Mouse (Mus musculus): ENCODE measurements around the gene Sac3d1. TPM values are rescaled to one million over a fixed set of nuclear protein-coding genes. Genes with fewer than 3 reads are reported as not detected.

The Sac3d1 gene
- total RNA-seq (2012; rRNA removed) (34.0 and 44.4 TPM in 2 replicates), polyA plus RNA-seq (2012; ENCODE audit: insufficient read depth in 1 of 2, insufficient read length in 2 of 2, low read depth in 1 of 2, low replicate concordance in 2 of 2, missing spikeins in 1 of 2) (10 to 100 TPM in 1 of 2 experiments, not detected in 1; 49.3 TPM)

DNA sequence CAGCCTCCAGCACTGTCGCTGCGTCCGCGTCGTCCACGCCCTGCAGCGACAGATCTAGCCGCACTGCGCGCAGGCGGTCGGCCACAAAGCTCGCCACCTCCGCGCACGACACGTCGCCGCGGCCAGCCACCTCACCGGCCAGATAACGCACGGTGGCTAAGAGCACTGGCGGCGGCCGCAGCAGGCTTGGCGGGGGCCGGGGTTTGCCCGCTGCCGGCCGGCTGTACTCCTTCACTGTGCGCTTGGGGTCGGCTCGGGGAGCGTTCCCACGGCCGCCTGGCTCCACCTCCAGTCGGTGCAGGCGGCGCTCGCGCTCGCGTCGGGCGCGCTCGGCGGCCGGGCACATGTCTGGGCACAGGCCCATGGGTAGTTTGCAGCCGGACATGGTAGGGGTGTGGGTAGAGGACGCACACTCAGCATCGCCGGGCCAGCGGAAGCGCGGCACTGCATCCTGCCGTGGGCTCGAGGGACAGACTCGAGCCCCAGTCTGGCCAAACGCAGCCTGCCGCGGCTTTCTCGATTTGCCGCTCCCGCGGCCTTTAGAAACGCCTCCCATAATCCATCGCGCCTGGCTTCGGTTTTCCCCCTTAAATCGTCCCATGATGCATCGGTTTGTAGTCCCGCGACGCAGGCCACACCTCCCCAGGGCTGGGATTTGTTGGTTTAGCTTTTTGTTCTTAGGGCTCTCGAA, at the start of gene Sac3d1:
Gene Sac3d1, minus strand, starts transcription at position 665 of the 691 bp plus-strand sequence.
- peaks cover 2 to 10% of the 10 kb centered on the region in 2 experiments; a peak in 2 of 4 replicates for H3K4me1 ChIP-seq (ENCODE audit: control insufficient read depth in 1 of 2, insufficient read depth in 2 of 2, low read length in 2 of 2)
- H3K9me3 ChIP-seq (replicated peaks; ENCODE audit: insufficient read depth, low read length), result no peaks in the 10 kb centered on the region
- peaks cover 22% of the 10 kb centered on the region for H3K79me2 ChIP-seq (ENCODE audit: control insufficient read depth, insufficient read depth, low read length, poor library complexity)
- peak; percentile 98 for DNase-seq (ENCODE audit: low read depth, low spot score)
- peak within 1 kb of the TSS; percentile 88 for H3K9ac ChIP-seq (ENCODE audit: control insufficient read depth, low read depth, low read length, poor library complexity, severe bottlenecking)
- no peaks in the 10 kb centered on the region for H3K27me3 ChIP-seq (ENCODE audit: control insufficient read depth in 1 of 2, insufficient read depth in 2 of 2, low read length in 2 of 2)
- peaks cover 0 to 10% of the 10 kb centered on the region in 2 experiments; a peak in 2 of 4 replicates for H3K36me3 ChIP-seq (ENCODE audit: control insufficient read depth in 1 of 2, insufficient read depth in 2 of 2, low read length in 2 of 2)
- peak within 1 kb of the TSS; percentile 88 for H3K27ac ChIP-seq (ENCODE audit: control insufficient read depth, low read depth, low read length)
- H3K4me3 ChIP-seq (ENCODE audit: control insufficient read depth in 1 of 2, insufficient read depth in 1 of 2, low read depth in 2 of 2, low read length in 2 of 2), result peak within 1 kb of the TSS; percentile 74 to 91
- no peak for TF ChIP-seq TAL1 (IDR thresholded peaks at IDR 0.05; ENCODE audit: low read length)
- no peak for TF ChIP-seq EP300 (IDR thresholded peaks at IDR 0.05; ENCODE audit: low read depth in 1 of 2, low read length in 2 of 2)
- no peak for TF ChIP-seq ZC3H11A (IDR thresholded peaks at IDR 0.05; ENCODE audit: low read depth, low read length)
- TF ChIP-seq GATA1 (IDR thresholded peaks at IDR 0.05; ENCODE audit: low read depth, low read length), result no peak
- no peak for TF ChIP-seq USF2 (IDR thresholded peaks at IDR 0.05; ENCODE audit: borderline replicate concordance in 1 of 2, insufficient read depth in 1 of 2, low read depth in 1 of 2, low read length in 2 of 2)
- TF ChIP-seq MYB (IDR thresholded peaks at IDR 0.05; ENCODE audit: low read depth, low read length), result no peak
- peak; percentile 87 for TF ChIP-seq SIN3A (IDR thresholded peaks at IDR 0.05; ENCODE audit: low read length)
- no peak for TF ChIP-seq MEF2A (IDR thresholded peaks at IDR 0.05; ENCODE audit: extremely low read depth, insufficient replicate concordance, low read depth, low read length, poor library complexity, severe bottlenecking)
- no peak for TF ChIP-seq UBTF (IDR thresholded peaks at IDR 0.05; ENCODE audit: borderline replicate concordance, insufficient read depth, low read depth, low read length)
- peak; percentile 88 for TF ChIP-seq ZMIZ1 (IDR thresholded peaks at IDR 0.05; ENCODE audit: low read depth, low read length)
- peak; percentile 7; the same call in 1 of the 2 replicates for TF ChIP-seq ETS1 (IDR thresholded peaks at IDR 0.05; ENCODE audit: low read depth, low read length)
- peak; percentile 17; the same call in 1 of the 2 replicates for TF ChIP-seq SMC3 (IDR thresholded peaks at IDR 0.05; ENCODE audit: low read depth, low read length)
- TF ChIP-seq HCFC1 (IDR thresholded peaks at IDR 0.05; ENCODE audit: low read depth, low read length), result peak; percentile 96
- peak; percentile 87 for TF ChIP-seq MXI1 (IDR thresholded peaks at IDR 0.05; ENCODE audit: low read depth, low read length)
- peak; percentile 89 for TF ChIP-seq MYC (IDR thresholded peaks at IDR 0.05; ENCODE audit: low read depth, low read length)
- TF ChIP-seq POLR2A (IDR thresholded peaks at IDR 0.05; ENCODE audit: control insufficient read depth in 1 of 2, insufficient read depth in 1 of 2, low read depth in 1 of 2, low read length in 2 of 2, poor library complexity in 1 of 2), result peak; percentile 97 to 99
- no peak for TF ChIP-seq BHLHE40 (IDR thresholded peaks at IDR 0.05; ENCODE audit: borderline replicate concordance, low read depth, low read length)
- no peak for TF ChIP-seq MAZ (IDR thresholded peaks at IDR 0.05; ENCODE audit: low read depth, low read length)
- TF ChIP-seq CHD1 (IDR thresholded peaks at IDR 0.05; ENCODE audit: low read depth, low read length), result no peak
- peak; percentile 90; the same call in 1 of the 2 replicates for TF ChIP-seq POLR2AphosphoS2 (IDR thresholded peaks at IDR 0.05; ENCODE audit: low read length)
- TF ChIP-seq CTCF (IDR thresholded peaks at IDR 0.05 in 2 of 3, conservative IDR thresholded peaks at IDR 0.05 in 1 of 3; ENCODE audit: control insufficient read depth in 1 of 3, insufficient read depth in 1 of 3, low read depth in 2 of 3, low read length in 3 of 3, poor library complexity in 1 of 3, severe bottlenecking in 1 of 3), result no peak
- TF ChIP-seq POLR2AphosphoS5 (IDR thresholded peaks at IDR 0.05; ENCODE audit: borderline replicate concordance, low read depth, low read length), result no peak
- TF ChIP-seq NRF1 (IDR thresholded peaks at IDR 0.05; ENCODE audit: insufficient read depth, low read depth, low read length, poor library complexity, severe bottlenecking), result peak; percentile 15; the same call in 1 of the 2 replicates
- TF ChIP-seq ZKSCAN1 (IDR thresholded peaks at IDR 0.05; ENCODE audit: low read depth, low read length), result no peak
- TF ChIP-seq JUND (IDR thresholded peaks at IDR 0.05; ENCODE audit: low read depth, low read length), result no peak
- peak; percentile 95 for TF ChIP-seq TBP (IDR thresholded peaks at IDR 0.05; ENCODE audit: low read depth, low read length)
- TF ChIP-seq ZNF384 (IDR thresholded peaks at IDR 0.05; ENCODE audit: low read depth, low read length), result no peak
- TF ChIP-seq RAD21 (IDR thresholded peaks at IDR 0.05; ENCODE audit: low read depth, low read length), result no peak
- TF ChIP-seq GABPA (IDR thresholded peaks at IDR 0.05; ENCODE audit: low read depth, low read length), result no peak
- TF ChIP-seq MAX (IDR thresholded peaks at IDR 0.05; ENCODE audit: low read length), result peak; percentile 87
- TF ChIP-seq MAFK (IDR thresholded peaks at IDR 0.05; ENCODE audit: borderline replicate concordance, low read depth, low read length), result 0 out of 2 replicates have a peak, but pooled peaks have one; percentile 16
- TF ChIP-seq ELF1 (IDR thresholded peaks at IDR 0.05; ENCODE audit: low read depth, low read length), result no peak; the same call in none of the 2 replicates
- TF ChIP-seq RCOR1 (IDR thresholded peaks at IDR 0.05; ENCODE audit: low read depth, low read length), result no peak
- TF ChIP-seq KAT2A (conservative IDR thresholded peaks at IDR 0.05; ENCODE audit: low read depth, low read length), result peak; percentile 73; the same call in 1 of the 2 replicates
- TF ChIP-seq NELFE (IDR thresholded peaks at IDR 0.05; ENCODE audit: low read depth, low read length), result peak; percentile 98

All from MEL (cell line).